25 mouse cellular contexts compared by ENCODE assay signal in the genomic region with DNA sequence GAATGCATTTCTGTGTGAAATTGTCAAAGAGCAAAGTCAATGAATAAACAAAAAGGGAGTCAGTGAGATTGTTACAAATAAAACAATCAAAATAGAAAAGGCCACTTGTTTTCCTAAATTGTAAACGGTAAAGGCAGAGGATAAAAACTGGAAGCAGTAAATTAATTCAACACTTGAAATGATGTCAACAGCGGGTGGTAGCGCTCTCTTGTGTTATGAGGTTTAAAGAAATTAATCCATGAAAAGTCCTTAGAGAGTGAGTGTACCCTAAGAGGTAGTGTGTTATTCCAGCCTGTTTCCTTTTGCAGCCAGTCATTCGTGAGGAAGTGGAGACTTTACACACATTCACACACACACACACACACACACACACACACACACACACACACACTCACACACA.
A peak's percentile ranks its signal among the peaks of the same experiment; 100 is the strongest.
DNase-seq lines count a peak whose midpoint lies in the region; ATAC-seq and TF ChIP-seq lines count a peak whose summit lies in the region.
"Had no signal": no experiment of that assay in that cellular context is flagged by ENCODE, and none has a peak within 500 bp of the region (broad histone marks: within the 10 kb centered on the region; RNA-seq: fewer than 3 reads in every experiment).

No protein-coding gene starts in this region.

- intact Hi-C loops in heart, postnatal 10 days (cut with DNase I) = no loop called here
- intact Hi-C loops in heart, adult 2 months (cut with DNase I) = no loop called here

- H3K36me3 ChIP-seq in forebrain, embryonic 15.5 days = no peaks in the 10 kb centered on the region
- H3K36me3 ChIP-seq in forebrain, embryonic 11.5 days (ENCODE audit: control insufficient read depth, insufficient read depth, low read length) = no peaks in the 10 kb centered on the region
- no peaks in the 10 kb centered on the region for H3K36me3 ChIP-seq in midbrain, embryonic 12.5 days
- H3K36me3 ChIP-seq in midbrain, embryonic 10.5 days = no peaks in the 10 kb centered on the region
- no peaks in the 10 kb centered on the region for H3K36me3 ChIP-seq in hindbrain, postnatal 0 days (ENCODE audit: insufficient read depth, low read length)
- H3K36me3 ChIP-seq in neural tube, embryonic 13.5 days = no peaks in the 10 kb centered on the region
- H3K36me3 ChIP-seq in heart, adult 2 months (ENCODE audit: control insufficient read depth, insufficient read depth, low read length) = no peaks in the 10 kb centered on the region
- H3K36me3 ChIP-seq: stomach, embryonic 15.5 days had no signal

- DNase-seq in forebrain, embryonic 11.5 days (ENCODE audit: low spot score) = no peak
- DNase-seq in midbrain, embryonic 10.5 days (ENCODE audit: low spot score) = no peak
- DNase-seq in hindbrain, postnatal 0 days (ENCODE audit: low spot score) = peak; percentile 14
- DNase-seq in heart, postnatal 10 days = no peak
- DNase-seq in heart, adult 2 months = no peak
- DNase-seq: adrenal gland, adult 8-10 months; cerebellum, adult 8-10 months; cerebellum, postnatal 36 days; heart, postnatal 4 days; kidney, adult 2 months; kidney, postnatal 36 days; layer of hippocampus, postnatal 36 days; liver; lung, adult 2 months; lung, postnatal 10 days; right cerebral cortex, postnatal 25 days had no signal

- H3K9ac ChIP-seq in forebrain, embryonic 15.5 days (replicated peaks) = no peak overlapping the region
- H3K9ac ChIP-seq in forebrain, embryonic 11.5 days (ENCODE audit: low read length) = no peak overlapping the region
- H3K9ac ChIP-seq in midbrain, embryonic 12.5 days (replicated peaks) = no peak overlapping the region
- no peak overlapping the region for H3K9ac ChIP-seq in hindbrain, postnatal 0 days (replicated peaks; ENCODE audit: low read length)
- H3K9ac ChIP-seq in neural tube, embryonic 13.5 days = no peak overlapping the region
- no peak overlapping the region for H3K9ac ChIP-seq in heart, adult 2 months (ENCODE audit: low read depth, low read length)
- H3K9ac ChIP-seq: liver, embryonic 14.5 days; stomach, embryonic 15.5 days had no signal

- H3K4me1 ChIP-seq in forebrain, embryonic 15.5 days = 0 out of 2 replicates have a peak, but pooled peaks cover 4% of the 10 kb centered on the region
- H3K4me1 ChIP-seq in forebrain, embryonic 11.5 days (replicated peaks; ENCODE audit: control insufficient read depth, insufficient read depth, low read length) = no peaks in the 10 kb centered on the region
- H3K4me1 ChIP-seq in midbrain, embryonic 12.5 days = peaks cover 19% of the 10 kb centered on the region
- peaks cover 14% of the 10 kb centered on the region; the same call in 1 of the 2 replicates for H3K4me1 ChIP-seq in midbrain, embryonic 10.5 days
- no peaks in the 10 kb centered on the region for H3K4me1 ChIP-seq in hindbrain, postnatal 0 days (ENCODE audit: insufficient read depth, low read length)
- H3K4me1 ChIP-seq in neural tube, embryonic 13.5 days (replicated peaks) = peaks cover 14% of the 10 kb centered on the region
- H3K4me1 ChIP-seq in heart, adult 2 months (ENCODE audit: control insufficient read depth, insufficient read depth, low read length) = no peaks in the 10 kb centered on the region
- H3K4me1 ChIP-seq: stomach, embryonic 15.5 days had no signal

- H3K79me2 ChIP-seq in heart, adult 2 months (replicated peaks; ENCODE audit: control insufficient read depth, insufficient read depth, low read length) = no peaks in the 10 kb centered on the region

- no peak overlapping the region for H3K4me3 ChIP-seq in forebrain, embryonic 15.5 days
- H3K4me3 ChIP-seq in forebrain, embryonic 11.5 days (ENCODE audit: low read depth, low read length) = no peak overlapping the region
- H3K4me3 ChIP-seq in midbrain, embryonic 12.5 days = no peak overlapping the region
- no peak overlapping the region for H3K4me3 ChIP-seq in midbrain, embryonic 10.5 days
- no peak overlapping the region for H3K4me3 ChIP-seq in hindbrain, postnatal 0 days (ENCODE audit: low read length)
- no peak overlapping the region for H3K4me3 ChIP-seq in neural tube, embryonic 13.5 days
- no peak overlapping the region for H3K4me3 ChIP-seq in heart, adult 2 months
- H3K4me3 ChIP-seq: myocyte; stomach, embryonic 15.5 days had no signal

- no peak for TF ChIP-seq EP300 in heart, adult 2 months (IDR thresholded peaks at IDR 0.05; ENCODE audit: insufficient read depth, low read depth, low read length)

- H3K27me3 ChIP-seq in forebrain, embryonic 15.5 days = no peaks in the 10 kb centered on the region
- H3K27me3 ChIP-seq in forebrain, embryonic 11.5 days (ENCODE audit: control insufficient read depth, insufficient read depth, low read length) = no peaks in the 10 kb centered on the region
- H3K27me3 ChIP-seq in midbrain, embryonic 12.5 days = no peaks in the 10 kb centered on the region
- no peaks in the 10 kb centered on the region for H3K27me3 ChIP-seq in midbrain, embryonic 10.5 days (ENCODE audit: low read depth, poor library complexity, severe bottlenecking)
- no peaks in the 10 kb centered on the region for H3K27me3 ChIP-seq in hindbrain, postnatal 0 days (ENCODE audit: insufficient read depth, low read length)
- H3K27me3 ChIP-seq in neural tube, embryonic 13.5 days = no peaks in the 10 kb centered on the region
- H3K27me3 ChIP-seq in heart, adult 2 months (ENCODE audit: control insufficient read depth, insufficient read depth, low read length) = no peaks in the 10 kb centered on the region
- H3K27me3 ChIP-seq: CH12.LX; stomach, embryonic 15.5 days had no signal

- H3K9me3 ChIP-seq in forebrain, embryonic 15.5 days = no peaks in the 10 kb centered on the region
- no peaks in the 10 kb centered on the region for H3K9me3 ChIP-seq in forebrain, embryonic 11.5 days (ENCODE audit: control insufficient read depth, low read length)
- H3K9me3 ChIP-seq in midbrain, embryonic 12.5 days = no peaks in the 10 kb centered on the region
- no peaks in the 10 kb centered on the region for H3K9me3 ChIP-seq in midbrain, embryonic 10.5 days (replicated peaks)
- H3K9me3 ChIP-seq in hindbrain, postnatal 0 days (ENCODE audit: low read length) = no peaks in the 10 kb centered on the region
- no peaks in the 10 kb centered on the region for H3K9me3 ChIP-seq in neural tube, embryonic 13.5 days
- H3K9me3 ChIP-seq: stomach, embryonic 15.5 days had no signal

- 49% methylated on average over 4 of the region's 4 CpGs for WGBS in forebrain, embryonic 15.5 days
- WGBS in forebrain, embryonic 11.5 days = 65% methylated on average over 4 of the region's 4 CpGs
- WGBS in midbrain, embryonic 12.5 days = 53% methylated on average over 4 of the region's 4 CpGs
- WGBS in midbrain, embryonic 10.5 days = 83% methylated on average over 4 of the region's 4 CpGs
- WGBS in hindbrain, postnatal 0 days = 32% methylated on average over 4 of the region's 4 CpGs
- 35% methylated on average over 4 of the region's 4 CpGs for WGBS in neural tube, embryonic 13.5 days
- 71% methylated on average over 4 of the region's 4 CpGs for WGBS in heart, adult 2 months

- 0 out of 2 replicates have a peak overlapping the region, but pooled peaks have one; percentile 48 for H3K27ac ChIP-seq in forebrain, embryonic 15.5 days (replicated peaks)
- no peak overlapping the region for H3K27ac ChIP-seq in forebrain, embryonic 11.5 days (ENCODE audit: low read depth, low read length)
- peak overlapping the region; percentile 15; the same call in 1 of the 2 replicates for H3K27ac ChIP-seq in midbrain, embryonic 12.5 days (replicated peaks)
- no peak overlapping the region for H3K27ac ChIP-seq in midbrain, embryonic 10.5 days (replicated peaks)
- H3K27ac ChIP-seq in hindbrain, postnatal 0 days = 0 out of 2 replicates have a peak overlapping the region, but pooled peaks have one; percentile 54
- peak overlapping the region; percentile 42; the same call in 1 of the 2 replicates for H3K27ac ChIP-seq in neural tube, embryonic 13.5 days (replicated peaks)
- no peak overlapping the region for H3K27ac ChIP-seq in heart, adult 2 months
- H3K27ac ChIP-seq: liver, embryonic 14.5 days; stomach, embryonic 15.5 days had no signal

- no peak for TF ChIP-seq POLR2A in heart, adult 2 months (IDR thresholded peaks at IDR 0.05; ENCODE audit: insufficient read depth, low read depth, low read length)

- H3K4me2 ChIP-seq in forebrain, embryonic 15.5 days (replicated peaks) = no peak overlapping the region
- H3K4me2 ChIP-seq in forebrain, embryonic 11.5 days (ENCODE audit: low read depth, low read length, severe bottlenecking) = no peak overlapping the region
- H3K4me2 ChIP-seq in midbrain, embryonic 12.5 days (replicated peaks) = no peak overlapping the region
- no peak overlapping the region for H3K4me2 ChIP-seq in hindbrain, postnatal 0 days (ENCODE audit: low read depth, low read length)
- no peak overlapping the region for H3K4me2 ChIP-seq in neural tube, embryonic 13.5 days
- H3K4me2 ChIP-seq: heart, embryonic 11.5 days; stomach, embryonic 15.5 days had no signal

- ATAC-seq in forebrain, embryonic 15.5 days (replicated peaks) = no peak
- no peak for ATAC-seq in forebrain, embryonic 11.5 days (replicated peaks; ENCODE audit: low FRiP score)
- no peak for ATAC-seq in midbrain, embryonic 12.5 days (ENCODE audit: low FRiP score, low read depth)
- ATAC-seq in hindbrain, postnatal 0 days = no peak
- ATAC-seq in neural tube, embryonic 13.5 days (ENCODE audit: low read depth) = no peak
- ATAC-seq: forebrain, embryonic 14.5 days had no signal

- TF ChIP-seq CTCF in hindbrain, postnatal 0 days (IDR thresholded peaks at IDR 0.05; ENCODE audit: low read depth) = no peak
- TF ChIP-seq CTCF in heart, adult 2 months (IDR thresholded peaks at IDR 0.05) = no peak

Comparison
In these comparisons a context has a peak if more than half of its experiments do, and no peak if none do; other contexts are left out.
1. H3K27ac ChIP-seq: peak in forebrain, embryonic 15.5 days (single experiment), midbrain, embryonic 12.5 days (single experiment), hindbrain, postnatal 0 days (single experiment) and neural tube, embryonic 13.5 days (single experiment); none in forebrain, embryonic 11.5 days (single experiment), midbrain, embryonic 10.5 days (single experiment) and heart, adult 2 months (single experiment).